Mouse (Mus musculus) gastrocnemius, postnatal 14 days (tissue): ENCODE data around the gene Atad2b. TPM values are rescaled to one million over a fixed set of nuclear protein-coding genes. Genes with fewer than 3 reads are reported as not detected.
A peak's percentile ranks its signal among the peaks of the same experiment; 100 is the strongest.
"Not testable (repeated sequence)": the region's sequence is repeated elsewhere in the genome, so short reads cannot be mapped to it uniquely, and the experiment has no call there.

Experiments used
- DNase-seq: peaks from one replicate; pipeline ENCODE4 v3.0.0; 2021; ENCODE audit warnings: mixed read lengths
- intact Hi-C: fragments of 180-260 bp; cut with DNase I; formaldehyde crosslinking; loops from one replicate; pipeline ENCODE4 v1.15.1; 2025; ENCODE audit warnings: low total_unique reads
- long read RNA-seq, 2 experiments: library from polyadenylated mRNA; stranded (forward); transcript quantifications; one replicate each; pipeline ENCODE4 v2.0.0; 2021
- total RNA-seq, 2 experiments: library from RNA; stranded (reverse); gene quantifications; 2 replicates each; pipeline ENCODE4 v1.2.3; 2021

Atad2b gene
- 10 to 100 TPM; 17.6 to 18.0 TPM for total RNA-seq
- long read RNA-seq, experiment 1, partial matches to known transcripts: 0 of 4 reads
- long read RNA-seq, experiment 1, other reads (novel, unspliced or antisense): 4 of 4 reads
- long read RNA-seq, experiment 2, partial matches to known transcripts: 0 of 2 reads
- long read RNA-seq, experiment 2, other reads (novel, unspliced or antisense): 2 of 2 reads

DNA sequence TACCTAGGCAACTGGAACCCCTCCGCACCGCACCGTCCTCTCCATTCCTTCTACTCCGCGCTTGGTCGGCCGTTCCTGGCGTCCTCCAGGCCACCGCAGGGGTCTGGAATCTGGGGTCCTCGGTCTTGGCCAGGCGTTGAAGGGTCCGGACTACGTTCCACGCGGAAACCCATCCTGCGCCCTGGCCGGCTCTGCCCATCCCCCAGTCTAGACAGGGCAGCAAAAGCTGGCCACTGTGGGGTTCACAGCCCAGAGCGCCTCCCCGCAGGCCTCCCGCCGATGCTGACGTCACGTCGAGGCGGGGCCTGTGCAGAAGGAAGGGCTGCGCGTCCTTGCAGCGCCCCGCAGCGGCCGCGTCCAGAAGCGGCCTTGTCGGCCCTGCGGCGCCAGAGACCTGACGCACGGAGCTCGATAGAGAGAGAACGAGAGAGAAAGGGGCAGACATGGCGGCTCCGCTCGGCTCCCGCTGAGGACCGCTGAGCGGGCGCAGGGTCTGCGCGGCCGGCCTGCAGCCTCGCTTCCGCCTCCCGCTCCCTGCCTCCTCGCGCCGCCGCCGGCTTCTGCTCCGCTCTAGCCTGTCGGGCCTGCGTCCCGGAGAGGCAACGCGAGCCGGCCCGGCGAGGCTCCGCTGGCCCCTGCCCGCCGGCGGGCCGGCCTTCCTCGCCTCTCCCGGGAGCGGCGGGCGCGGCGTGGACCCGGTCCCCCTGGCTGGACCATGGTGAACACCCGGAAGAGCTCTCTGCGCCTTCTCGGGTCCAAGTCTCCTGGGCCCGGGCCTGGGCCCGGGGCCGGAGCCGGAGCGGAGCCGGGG is at the start of gene Atad2b:
Gene Atad2b, plus strand, starts transcription at position 360 of the 811 bp plus-strand sequence.
- intact Hi-C loops: no loop called here
- peak; percentile 98 for DNase-seq

GRCm38 (mm10) chr12:4868924-4869323 is 48.2 kb upstream of the Atad2b start:
- DNase-seq: no peak
- intact Hi-C loops: no loop called here

DNA sequence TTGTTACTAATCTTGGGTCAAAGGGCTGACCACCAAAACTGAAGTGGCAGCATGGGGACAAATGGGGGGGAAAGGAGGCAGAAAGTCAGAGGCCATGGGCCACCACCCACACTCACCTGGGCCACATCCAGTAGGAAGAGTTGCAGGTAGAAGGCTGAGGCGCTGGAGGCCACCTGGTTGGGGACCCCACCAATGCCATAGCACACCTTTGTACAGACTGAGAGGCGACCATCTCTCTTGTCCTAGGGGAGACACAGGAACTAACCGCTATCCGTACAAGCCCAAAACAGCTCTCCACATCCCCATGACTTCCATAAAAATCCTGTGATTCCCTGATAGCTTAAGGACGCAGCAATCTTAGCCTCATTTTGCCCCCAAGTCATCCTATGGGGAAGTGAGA is 45.9 kb upstream of the Atad2b start:
- intact Hi-C loops: no loop called here
- no peak for DNase-seq

DNA sequence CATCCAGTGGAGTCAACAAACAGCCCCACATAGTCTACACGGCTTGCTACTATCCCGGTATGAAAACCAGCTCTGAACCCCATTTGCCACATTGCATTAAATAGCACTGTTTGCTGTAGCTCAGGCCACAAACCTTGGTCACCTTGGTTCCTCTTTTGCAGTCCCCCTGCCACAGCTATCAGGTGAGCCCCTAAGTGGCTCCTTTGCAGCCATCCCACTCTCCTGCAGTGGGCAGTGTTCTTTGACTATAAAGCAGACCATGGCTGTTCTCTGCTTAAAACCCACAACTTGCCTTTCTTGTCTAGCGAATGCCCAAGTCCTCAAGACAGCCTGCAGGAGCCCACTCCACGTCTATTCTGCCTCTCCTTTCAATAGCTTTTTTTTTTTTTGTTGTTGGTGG is 44.9 kb upstream of the Atad2b start:
- intact Hi-C loops: no loop called here
- DNase-seq: no peak

- no peak for DNase-seq
- intact Hi-C loops: no loop called here
Observed at GRCm38 (mm10) chr12:4872983-4873477, 44.1 kb upstream of the Atad2b start.

- intact Hi-C loops: no loop called here
- DNase-seq: no peak
Observed at GRCm38 (mm10) chr12:4873531-4873930, 43.6 kb upstream of the Atad2b start.

DNA sequence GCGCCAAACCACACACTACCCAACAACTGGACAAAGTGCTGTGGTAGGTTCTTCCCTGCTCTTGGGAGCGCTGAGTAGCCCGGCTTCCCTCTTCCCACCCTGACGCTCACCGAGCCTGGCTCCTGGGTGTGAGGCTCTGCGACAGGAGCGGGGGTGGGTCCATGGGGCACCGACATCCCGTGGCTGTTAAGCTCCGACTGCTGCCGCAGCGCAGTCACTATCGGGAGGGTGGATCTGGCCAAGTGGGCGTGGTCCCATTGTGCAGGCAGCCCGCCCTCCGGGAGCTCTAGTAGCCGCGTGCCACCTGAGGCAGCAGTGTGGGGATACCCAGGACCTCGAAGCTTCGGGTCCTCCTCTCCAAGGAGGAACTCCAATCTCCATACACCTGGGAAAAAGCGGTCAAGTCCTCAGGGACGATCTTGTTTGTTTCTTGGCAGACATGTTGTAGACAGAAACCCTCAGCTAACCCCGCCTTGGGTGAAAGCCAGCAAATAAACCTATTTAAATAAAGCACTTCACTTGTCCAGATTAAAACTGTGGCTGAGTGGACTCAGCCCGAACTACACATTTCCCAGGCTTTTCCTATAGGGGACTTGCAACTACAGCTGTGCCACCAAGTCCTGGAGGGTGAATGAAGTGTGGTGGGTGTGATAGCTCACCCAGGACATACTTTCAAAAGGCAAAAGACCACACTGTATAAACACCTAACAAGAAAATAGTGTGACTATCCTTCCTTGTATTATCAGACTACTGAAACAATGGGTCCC is 42.8 kb upstream of the Atad2b start, which contains the start of gene Mfsd2b:
Gene Mfsd2b, minus strand, starts transcription at position 199 of the 767 bp plus-strand sequence.
- DNase-seq: peak; percentile 74
- intact Hi-C loops: no loop called here

- intact Hi-C loops: no loop called here
- DNase-seq: no peak
Observed at GRCm38 (mm10) chr12:4875623-4876022, 41.5 kb upstream of the Atad2b start.

DNA sequence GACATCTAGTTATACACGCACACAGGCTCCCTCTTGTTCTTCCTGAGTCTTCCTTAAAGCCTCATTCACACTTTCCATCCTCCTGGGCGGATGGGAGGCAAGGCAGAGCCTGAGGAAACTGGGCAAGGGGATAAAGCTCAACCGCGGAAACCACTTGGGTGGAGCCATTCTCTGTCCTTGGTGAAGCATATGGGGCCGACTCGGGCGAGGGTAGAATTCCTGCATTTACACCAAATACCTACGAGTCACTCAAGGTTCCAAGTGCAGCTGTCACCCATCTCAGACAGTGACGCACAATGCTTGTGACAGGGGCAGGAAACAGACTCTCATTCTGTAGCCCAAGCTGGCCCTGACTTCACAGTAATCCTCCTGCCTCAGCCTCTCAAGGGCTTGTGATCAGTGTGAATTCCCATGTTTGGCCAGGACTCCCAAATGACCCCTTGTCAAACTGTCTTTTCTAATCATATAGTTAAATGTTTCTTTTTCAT is 38.8 kb upstream of the Atad2b start:
- no peak for DNase-seq
- intact Hi-C loops: no loop called here

DNA sequence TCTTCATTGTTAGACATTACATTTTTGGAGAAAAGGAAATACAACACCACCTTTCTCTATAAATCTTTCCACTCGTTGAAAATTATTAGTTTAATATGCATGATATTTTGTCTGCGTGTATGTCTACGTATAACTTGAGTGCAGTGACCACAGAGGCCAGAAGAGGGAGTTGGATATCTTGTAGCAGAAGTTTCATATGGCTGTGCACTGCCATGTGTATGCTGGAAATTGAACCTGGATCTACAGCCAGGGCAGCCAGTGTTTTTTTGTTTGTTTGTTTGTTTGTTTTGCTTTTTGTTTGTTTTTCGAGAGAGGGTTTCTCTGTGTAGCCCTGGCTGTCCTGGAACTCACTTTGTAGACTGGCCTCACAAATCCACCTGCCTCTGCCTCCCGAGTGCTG is 38.1 kb upstream of the Atad2b start:
- DNase-seq: no peak
- intact Hi-C loops: no loop called here

- DNase-seq: no peak
- intact Hi-C loops: no loop called here
Observed at GRCm38 (mm10) chr12:4882086-4882485, 35.1 kb upstream of the Atad2b start.

- no peak for DNase-seq
- intact Hi-C loops: no loop called here
Observed at GRCm38 (mm10) chr12:4885062-4885461, 32.1 kb upstream of the Atad2b start.

- not testable (repeated sequence) for DNase-seq
Observed at GRCm38 (mm10) chr12:4886581-4886980, 30.6 kb upstream of the Atad2b start.

GRCm38 (mm10) chr12:4888739-4889138 is 28.4 kb upstream of the Atad2b start:
- intact Hi-C loops: no loop called here
- no peak for DNase-seq

More at GRCm38 (mm10) chr12:4886581-4886980, 30.6 kb upstream of the Atad2b start:
- intact Hi-C loops: not testable (repeated sequence)

DNA sequence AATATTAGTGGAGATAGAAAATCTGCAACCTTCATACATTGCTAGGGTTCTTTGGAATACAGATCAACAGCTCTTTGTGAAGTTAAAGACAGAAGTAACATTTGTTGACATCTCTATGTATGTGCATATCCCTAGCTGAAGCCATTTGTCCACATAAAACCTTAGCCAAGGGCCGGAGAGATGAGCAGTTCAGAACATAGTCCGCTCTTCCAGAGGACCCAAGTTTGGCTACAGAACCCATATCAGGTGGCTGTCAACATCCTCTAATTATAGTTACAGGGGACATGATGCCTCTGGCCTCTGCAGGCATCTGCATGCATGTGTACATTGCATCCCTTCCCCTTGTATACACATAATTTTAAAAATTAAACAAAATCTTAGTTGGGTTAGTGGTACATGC is 27.9 kb upstream of the Atad2b start:
- intact Hi-C loops: no loop called here
- DNase-seq: no peak

DNA sequence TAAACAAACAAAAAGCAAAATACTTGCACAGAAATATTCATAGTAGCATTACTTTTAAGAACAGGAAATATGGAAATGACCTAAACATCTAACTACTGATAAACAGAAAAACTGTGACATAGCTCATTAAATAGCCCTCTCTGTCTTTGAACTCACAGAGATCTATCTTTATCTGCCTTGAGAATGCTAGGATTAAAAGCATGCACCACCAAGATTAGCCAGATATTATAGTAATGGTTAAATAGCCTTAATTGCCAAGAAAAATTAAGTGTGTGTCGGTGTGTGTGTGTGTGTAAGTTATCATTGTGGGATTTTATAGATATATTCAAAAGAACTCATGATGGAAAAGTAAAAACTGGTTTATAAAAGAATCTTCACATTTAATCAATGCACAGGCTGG is 27.3 kb upstream of the Atad2b start:
- DNase-seq: no peak
- intact Hi-C loops: no loop called here

GRCm38 (mm10) chr12:4898024-4898423 is 19.1 kb upstream of the Atad2b start:
- DNase-seq: no peak
- intact Hi-C loops: no loop called here

DNA sequence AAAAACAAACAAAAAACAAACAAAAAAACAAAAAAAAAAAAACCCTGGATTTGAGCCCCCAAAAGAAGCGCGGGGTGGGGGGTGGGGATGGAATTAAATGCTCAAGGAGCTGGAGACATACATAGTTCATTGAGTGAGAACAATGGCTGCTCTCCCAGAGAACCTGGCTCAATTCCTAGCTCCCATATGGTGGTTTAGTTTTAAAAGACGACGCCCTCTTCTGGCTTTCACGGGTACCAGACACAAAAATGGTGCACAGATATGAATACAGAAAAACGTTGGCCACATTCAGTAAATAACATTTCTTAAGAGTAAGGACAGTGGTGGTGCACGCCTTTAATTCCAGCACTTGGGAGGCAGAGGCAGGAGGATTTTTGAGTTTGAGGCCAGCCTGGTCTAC is 11.2 kb upstream of the Atad2b start:
- DNase-seq: no peak
- intact Hi-C loops: no loop called here

GRCm38 (mm10) chr12:4906476-4906875 is 10.7 kb upstream of the Atad2b start:
- intact Hi-C loops: no loop called here
- no peak for DNase-seq
